Mouse (Mus musculus): ENCODE measurements around the gene Prrt1. TPM values are rescaled to one million over a fixed set of nuclear protein-coding genes. Genes with fewer than 3 reads are reported as not detected.

Prrt1 gene
- polyA plus RNA-seq, 2 experiments, result 0.94 to 5.7 TPM

GRCm38 (mm10) chr17:34648141-34648890 lies 19.0 kb downstream of the Prrt1 start:
- H3K9ac ChIP-seq (ENCODE audit: low read depth, low read length, severe bottlenecking), result peak overlapping the region; percentile 87; the same call in 1 of the 2 replicates
- 82% methylated on average over 16 of the region's 16 CpGs for WGBS
- no peak for TF ChIP-seq POLR2A (IDR thresholded peaks at IDR 0.05; ENCODE audit: borderline replicate concordance, extremely low read depth, insufficient read depth, insufficient read length)

DNA sequence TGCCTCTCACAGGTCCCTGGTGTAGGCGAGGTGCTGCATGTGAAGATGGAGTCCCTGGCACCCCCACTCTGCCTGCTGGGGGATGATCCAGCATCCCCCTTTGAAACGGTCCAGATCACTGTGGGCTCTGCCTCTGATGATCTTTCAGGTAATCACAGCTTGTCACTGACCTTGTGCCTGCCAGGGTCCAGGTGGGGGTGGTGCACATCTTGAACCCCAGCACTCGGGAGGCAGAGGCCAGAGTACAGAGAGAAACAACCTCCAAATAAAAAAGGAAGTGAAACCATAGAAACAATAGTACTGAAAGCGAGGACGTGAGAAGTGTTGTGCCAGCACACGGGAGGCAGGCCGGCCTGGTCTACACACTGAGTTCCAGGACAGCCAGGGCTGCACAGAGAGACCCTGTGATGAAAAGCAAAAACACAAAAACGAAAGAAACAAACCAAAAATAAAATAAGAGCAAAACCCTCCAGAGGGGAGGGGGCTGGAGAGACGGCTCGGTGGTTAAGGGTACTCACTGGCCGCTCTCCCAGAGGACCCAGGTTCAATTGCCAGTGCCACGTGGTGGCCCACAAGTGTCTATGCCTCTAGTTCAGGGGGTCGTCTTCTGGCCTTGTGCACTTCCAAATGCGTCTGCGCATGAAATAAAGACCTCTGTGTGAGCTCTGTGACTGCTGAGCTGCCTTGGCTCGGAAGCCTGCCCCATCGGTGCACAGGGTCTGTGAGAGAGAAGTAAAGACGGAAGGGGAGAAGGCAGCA lies 20.0 kb downstream of the Prrt1 start:
- H3K27me3 ChIP-seq (ENCODE audit: control insufficient read depth, insufficient read depth, low read length), result no peaks in the 10 kb centered on the region
- DNase-seq (ENCODE audit: low spot score), result no peak
- H3K27ac ChIP-seq (replicated peaks; ENCODE audit: low read depth, low read length), result no peak overlapping the region
- H3K4me1 ChIP-seq (ENCODE audit: control insufficient read depth, insufficient read depth, low read length), result peaks cover 11% of the 10 kb centered on the region
- no peak for TF ChIP-seq POLR2A (IDR thresholded peaks at IDR 0.05; ENCODE audit: borderline replicate concordance, extremely low read depth, insufficient read depth, insufficient read length)
- H3K9ac ChIP-seq (ENCODE audit: low read depth, low read length, severe bottlenecking), result no peak overlapping the region
- no peak overlapping the region for H3K4me3 ChIP-seq (replicated peaks; ENCODE audit: low read length)
- peaks cover 58% of the 10 kb centered on the region for H3K36me3 ChIP-seq (ENCODE audit: control insufficient read depth, insufficient read depth, low read length)
- H3K9me3 ChIP-seq (ENCODE audit: control insufficient read depth, low read length), result no peaks in the 10 kb centered on the region
- WGBS, result 91% methylated on average over 18 of the region's 18 CpGs
- no peak overlapping the region for H3K4me2 ChIP-seq (replicated peaks; ENCODE audit: low read depth, low read length, severe bottlenecking)
- no peak for ATAC-seq (ENCODE audit: low FRiP score, low read depth)

More at GRCm38 (mm10) chr17:34648141-34648890, 19.0 kb downstream of the Prrt1 start:
- DNase-seq (ENCODE audit: low spot score) (no peak), ATAC-seq (ENCODE audit: low FRiP score, low read depth) (no peak)
- Histone ChIP-seq H3K4me2 (replicated peaks; ENCODE audit: low read depth, low read length, severe bottlenecking) (peak overlapping the region; percentile 86), H3K4me3 (replicated peaks; ENCODE audit: low read length) (peak overlapping the region; percentile 97), H3K27me3 (ENCODE audit: control insufficient read depth, insufficient read depth, low read length) (no peaks in the 10 kb centered on the region), H3K4me1 (ENCODE audit: control insufficient read depth, insufficient read depth, low read length) (peaks cover 11% of the 10 kb centered on the region), H3K27ac (replicated peaks; ENCODE audit: low read depth, low read length) (no peak overlapping the region), H3K36me3 (ENCODE audit: control insufficient read depth, insufficient read depth, low read length) (peaks cover 54% of the 10 kb centered on the region), H3K9me3 (ENCODE audit: control insufficient read depth, low read length) (no peaks in the 10 kb centered on the region)

DNA sequence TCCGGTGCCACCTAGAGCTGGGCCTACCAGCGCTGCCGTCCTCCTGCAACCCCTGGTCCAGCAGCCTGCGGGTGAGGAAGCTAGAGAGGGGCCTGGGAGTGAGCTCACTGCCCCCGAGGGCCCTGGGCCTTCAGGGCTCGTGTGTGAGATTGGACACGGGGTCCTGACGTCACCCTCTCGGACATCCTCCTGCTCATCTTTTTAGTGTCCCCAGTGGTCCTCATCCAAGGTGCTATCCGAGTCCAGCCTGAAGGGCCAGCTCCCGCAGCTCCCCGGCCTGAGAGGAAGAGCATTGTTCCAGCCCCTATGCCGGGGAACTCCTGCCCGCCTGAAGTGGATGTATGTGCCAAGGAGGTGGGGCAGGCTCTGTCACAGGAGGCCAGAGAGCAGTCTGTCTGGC lies 21.4 kb downstream of the Prrt1 start:
- no peak for ATAC-seq (ENCODE audit: low FRiP score, low read depth)
- Histone ChIP-seq H3K4me1 (ENCODE audit: control insufficient read depth, insufficient read depth, low read length) (peaks cover 6% of the 10 kb centered on the region), H3K9me3 (ENCODE audit: control insufficient read depth, low read length) (no peaks in the 10 kb centered on the region), H3K4me3 (replicated peaks; ENCODE audit: low read length) (no peak overlapping the region), H3K27ac (replicated peaks; ENCODE audit: low read depth, low read length) (no peak overlapping the region), H3K27me3 (ENCODE audit: control insufficient read depth, insufficient read depth, low read length) (no peaks in the 10 kb centered on the region), H3K4me2 (replicated peaks; ENCODE audit: low read depth, low read length, severe bottlenecking) (no peak overlapping the region), H3K9ac (ENCODE audit: low read depth, low read length, severe bottlenecking) (no peak overlapping the region), H3K36me3 (ENCODE audit: control insufficient read depth, insufficient read depth, low read length) (peaks cover 55% of the 10 kb centered on the region)
- TF ChIP-seq POLR2A (IDR thresholded peaks at IDR 0.05; ENCODE audit: borderline replicate concordance, extremely low read depth, insufficient read depth, insufficient read length), result no peak
- DNase-seq (ENCODE audit: low spot score), result no peak
- 95% methylated on average over 14 of the region's 14 CpGs for WGBS

DNA sequence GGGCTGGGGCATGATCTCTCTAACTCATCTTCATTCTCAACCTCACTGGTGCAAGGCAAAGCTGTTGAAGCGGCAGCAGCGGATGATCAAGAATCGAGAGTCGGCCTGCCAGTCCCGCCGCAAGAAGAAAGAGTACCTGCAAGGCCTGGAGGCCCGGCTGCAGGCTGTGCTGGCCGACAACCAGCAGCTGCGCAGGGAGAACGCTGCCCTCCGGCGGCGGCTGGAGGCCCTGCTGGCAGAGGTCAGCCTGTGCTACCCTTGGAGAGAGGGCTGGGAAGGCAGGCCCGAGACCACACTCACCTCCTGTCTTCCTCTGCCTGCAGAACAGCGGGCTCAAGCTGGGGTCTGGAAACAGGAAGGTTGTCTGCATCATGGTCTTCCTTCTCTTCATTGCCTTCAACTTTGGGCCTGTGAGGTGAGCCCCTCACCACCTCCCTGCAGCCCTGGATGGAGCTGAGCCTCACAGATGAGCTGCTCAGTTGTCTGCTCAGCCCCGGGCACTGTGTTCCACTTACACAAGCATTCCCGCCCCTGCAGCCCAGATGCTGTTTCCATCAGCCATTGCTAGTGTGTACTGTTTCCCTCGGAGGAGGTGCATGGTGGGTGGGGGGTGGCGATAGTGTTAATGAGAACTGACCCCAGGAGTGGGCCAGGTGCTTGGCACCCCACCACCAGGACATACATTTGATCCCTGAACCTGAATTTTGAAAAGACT lies 22.3 kb downstream of the Prrt1 start:
- Histone ChIP-seq H3K4me3 (replicated peaks; ENCODE audit: low read length) (no peak overlapping the region), H3K9me3 (ENCODE audit: control insufficient read depth, low read length) (no peaks in the 10 kb centered on the region), H3K27me3 (ENCODE audit: control insufficient read depth, insufficient read depth, low read length) (no peaks in the 10 kb centered on the region), H3K4me1 (ENCODE audit: control insufficient read depth, insufficient read depth, low read length) (peaks cover 6% of the 10 kb centered on the region; the same call in 1 of the 2 replicates), H3K4me2 (replicated peaks; ENCODE audit: low read depth, low read length, severe bottlenecking) (no peak overlapping the region), H3K36me3 (ENCODE audit: control insufficient read depth, insufficient read depth, low read length) (peaks cover 53% of the 10 kb centered on the region), H3K9ac (ENCODE audit: low read depth, low read length, severe bottlenecking) (no peak overlapping the region), H3K27ac (replicated peaks; ENCODE audit: low read depth, low read length) (no peak overlapping the region)
- no peak for TF ChIP-seq POLR2A (IDR thresholded peaks at IDR 0.05; ENCODE audit: borderline replicate concordance, extremely low read depth, insufficient read depth, insufficient read length)
- WGBS, result 51% methylated on average over 19 of the region's 19 CpGs
- DNase-seq (ENCODE audit: low spot score), result no peak
- no peak for ATAC-seq (ENCODE audit: low FRiP score, low read depth)

- Histone ChIP-seq H3K4me2 (replicated peaks; ENCODE audit: low read depth, low read length, severe bottlenecking) (no peak overlapping the region), H3K4me3 (replicated peaks; ENCODE audit: low read length) (no peak overlapping the region), H3K27me3 (ENCODE audit: control insufficient read depth, insufficient read depth, low read length) (no peaks in the 10 kb centered on the region), H3K9me3 (ENCODE audit: control insufficient read depth, low read length) (no peaks in the 10 kb centered on the region), H3K36me3 (ENCODE audit: control insufficient read depth, insufficient read depth, low read length) (peaks cover 53% of the 10 kb centered on the region), H3K9ac (ENCODE audit: low read depth, low read length, severe bottlenecking) (no peak overlapping the region), H3K27ac (replicated peaks; ENCODE audit: low read depth, low read length) (no peak overlapping the region), H3K4me1 (ENCODE audit: control insufficient read depth, insufficient read depth, low read length) (peaks cover 6% of the 10 kb centered on the region; the same call in 1 of the 2 replicates)
- DNase-seq (ENCODE audit: low spot score) (no peak), ATAC-seq (ENCODE audit: low FRiP score, low read depth) (no peak)
- WGBS, result 91% methylated on average over 10 of the region's 10 CpGs
- no peak for TF ChIP-seq POLR2A (IDR thresholded peaks at IDR 0.05; ENCODE audit: borderline replicate concordance, extremely low read depth, insufficient read depth, insufficient read length)
Measured at GRCm38 (mm10) chr17:34652546-34652945, 23.2 kb downstream of the Prrt1 start.
